Mouse (Mus musculus) adrenal gland, postnatal 4 days (tissue): Measurements from ENCODE around the gene Hnrnpa2b1. TPM values are rescaled to one million over a fixed set of nuclear protein-coding genes. Genes with fewer than 3 reads are reported as not detected.

Source experiments
- DNase-seq, 2 experiments: peaks; one replicate each; pipeline ENCODE4 v3.0.0; 2021 to 2022; ENCODE audit warnings: low spot score in 2 of 2, mixed read lengths in 2 of 2
- total RNA-seq, 2 experiments: library from RNA; stranded (reverse); gene quantifications; 2 replicates each; pipeline ENCODE4 v1.2.3; 2021

Gene Hnrnpa2b1
- total RNA-seq, 2 experiments from 2014 or later: 776 to 871 TPM

DNA sequence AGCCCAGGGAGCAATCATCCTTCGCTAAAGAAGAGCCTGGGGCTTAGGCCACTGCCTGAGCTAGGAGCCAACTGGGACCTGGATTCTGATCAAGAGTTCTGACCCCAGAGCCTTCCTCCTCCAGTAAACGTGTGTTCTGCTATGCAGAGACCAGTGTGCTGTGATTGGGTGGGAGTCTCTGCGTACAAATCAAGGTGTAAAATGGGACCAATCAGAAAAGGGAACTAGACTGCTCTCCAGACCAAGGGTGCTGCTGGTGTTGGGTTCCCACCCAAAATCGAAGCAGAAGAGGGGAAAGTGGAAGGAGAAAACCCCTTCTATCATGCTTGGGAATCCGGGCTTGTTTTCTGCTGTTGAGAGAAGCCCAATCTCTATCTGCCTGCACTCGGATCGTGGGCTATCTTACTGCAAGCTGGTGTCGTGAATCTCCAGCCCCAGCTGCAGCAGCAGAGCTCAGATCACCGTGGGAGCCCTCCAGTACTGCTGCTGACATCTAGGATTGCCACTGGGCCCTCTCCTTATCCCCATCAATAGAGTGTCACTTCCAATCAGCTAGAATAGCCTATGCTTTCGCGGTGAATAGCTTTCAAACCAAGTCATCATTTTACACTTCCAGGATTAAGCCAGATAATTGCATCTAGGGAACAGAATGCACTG, 46.1 kb downstream of the Hnrnpa2b1 start:
- no peak for DNase-seq

DNA sequence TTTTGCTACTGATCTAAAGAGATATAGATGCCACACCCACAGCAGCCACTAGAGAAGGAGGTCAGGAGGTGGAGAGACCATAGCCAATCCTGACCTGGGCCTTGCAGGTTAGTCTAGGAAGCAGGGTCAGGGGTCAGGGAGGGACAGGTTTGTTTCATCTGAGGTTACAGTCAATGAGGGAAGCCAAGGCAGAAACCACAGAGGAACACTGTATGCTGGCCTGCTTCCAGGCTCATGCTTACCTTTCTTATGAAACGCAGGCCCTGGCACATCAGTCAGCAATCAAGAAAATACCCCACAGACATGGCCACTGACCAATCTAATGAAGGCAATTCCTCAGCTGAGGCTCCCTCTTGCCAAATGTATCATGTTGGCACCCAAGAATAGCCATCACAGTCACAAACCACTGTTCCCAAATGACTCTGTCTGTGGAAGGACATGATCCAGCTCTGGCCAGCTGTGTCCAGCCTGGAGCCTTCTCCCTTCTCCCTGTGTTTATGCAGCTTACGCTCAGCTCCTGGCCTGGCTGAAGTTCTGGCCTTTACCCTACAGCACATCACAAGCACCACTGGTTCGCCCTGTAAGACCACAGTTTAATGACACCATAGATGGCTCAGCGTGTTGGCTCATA, 52.3 kb downstream of the Hnrnpa2b1 start:
- no peak for DNase-seq

DNA sequence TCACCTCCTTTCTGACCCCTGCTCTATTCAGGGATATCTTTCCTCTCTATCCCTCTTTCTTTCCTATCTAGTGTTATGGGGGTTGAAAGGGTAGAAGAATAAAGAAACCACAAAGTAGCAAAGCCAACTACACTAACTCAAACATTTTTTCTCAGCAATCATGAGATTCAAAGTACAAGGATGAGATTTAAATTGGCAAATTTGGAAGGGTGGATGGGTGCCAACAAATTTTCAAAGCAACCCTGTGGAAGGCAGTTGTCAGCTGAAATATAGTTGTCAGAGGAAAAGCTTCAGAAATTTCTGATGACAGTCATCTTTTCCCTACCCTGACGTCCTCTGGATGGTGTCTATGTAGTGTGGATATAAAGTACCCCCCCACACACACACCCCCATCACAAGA, 53.3 kb downstream of the Hnrnpa2b1 start:
- no peak for DNase-seq

Other genes starting within 250 kb of the Hnrnpa2b1 start
- 1 to 10 TPM in 1 of 2 experiments, under 1 TPM in 1; 0.96 to 2.1 TPM for gene Nfe2l3, start 37.2 kb downstream of the Hnrnpa2b1 start, total RNA-seq
- gene Cbx3, start 466 bp upstream of the Hnrnpa2b1 start, total RNA-seq: 100 to 1,000 TPM; 172 to 178 TPM
- 10 to 100 TPM; 14.5 TPM for gene Snx10, start 54.0 kb upstream of the Hnrnpa2b1 start, total RNA-seq